Mouse (Mus musculus): ENCODE data around the gene Pkd1. TPM values are rescaled to one million over a fixed set of nuclear protein-coding genes. Genes with fewer than 3 reads are reported as not detected.
A peak's percentile ranks its signal among the peaks of the same experiment; 100 is the strongest.

Pkd1 gene
- total and polyA plus RNA-seq, 3 experiments = 2.8 to 13.4 (median 8.3) TPM

DNA sequence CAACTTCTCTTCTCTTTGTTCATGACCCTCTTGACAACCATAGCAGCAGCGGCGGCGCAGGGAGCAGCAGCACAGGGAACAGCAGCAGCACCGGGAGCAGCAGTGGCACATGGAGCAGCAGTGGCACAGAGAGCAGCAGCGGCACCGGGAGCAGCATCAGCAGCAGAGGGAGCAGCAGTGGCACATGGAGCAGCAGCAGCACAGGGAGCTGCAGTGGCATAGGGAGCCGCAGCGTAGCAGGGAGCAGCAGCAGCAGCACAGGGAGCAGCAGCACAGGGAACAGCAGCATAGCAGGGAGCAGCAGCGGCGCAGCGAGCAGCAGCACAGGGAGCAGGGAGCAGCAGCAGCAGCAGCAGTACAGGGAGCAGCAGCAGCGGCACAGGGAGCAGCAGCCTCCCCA, 5.0 kb upstream of the Pkd1 start:
- Histone ChIP-seq H3K27me3 (replicated peaks) (no peaks in the 10 kb centered on the region), H3K4me1 (ENCODE audit: control insufficient read depth in 1 of 2, insufficient read depth in 2 of 2) (peaks cover 6 to 16% of the 10 kb centered on the region in 2 experiments), H3K4me3 (replicated peaks in 1 of 3; ENCODE audit: low read depth in 2 of 3, low read length in 2 of 3, poor library complexity in 1 of 3) (no peak overlapping the region), H3K27ac (ENCODE audit: insufficient read depth, low read depth) (no peak overlapping the region), H3K9me3 (replicated peaks; ENCODE audit: low read length) (no peaks in the 10 kb centered on the region), H3K4me2 (ENCODE audit: insufficient read depth, low read depth, poor library complexity, severe bottlenecking) (no peak overlapping the region), H3K79me2 (replicated peaks; ENCODE audit: control insufficient read depth, extremely low read depth, insufficient read depth, poor library complexity, severe bottlenecking) (no peaks in the 10 kb centered on the region), H3K36me3 (replicated peaks in 1 of 2; ENCODE audit: control insufficient read depth in 1 of 2, insufficient read depth in 1 of 2, low read length in 1 of 2) (no peaks in the 10 kb centered on the region), H3K9ac (ENCODE audit: insufficient read depth, low read depth) (no peak overlapping the region)
- in situ Hi-C loops (cut with MboI; ENCODE audit: low pct_ligation_motif_present, low pct_unique_long_range_greater_than_20kb, low sequenced_read_pairs) = loop anchor here (5.0 kb wide), 2 partner anchors 33 to 98 kb away; no protein-coding TSS in a partner anchor
- DNase-seq (ENCODE audit: extremely low read depth) = no peak
- TF ChIP-seq RCOR1 (conservative IDR thresholded peaks at IDR 0.05; ENCODE audit: low read depth, low read length) = no peak
- dilution Hi-C loops (cut with MboI; ENCODE audit: extremely low pct_ligation_motif_present, extremely low pct_unique_long_range_greater_than_20kb, low sequenced_read_pairs) = no loop called here

DNA sequence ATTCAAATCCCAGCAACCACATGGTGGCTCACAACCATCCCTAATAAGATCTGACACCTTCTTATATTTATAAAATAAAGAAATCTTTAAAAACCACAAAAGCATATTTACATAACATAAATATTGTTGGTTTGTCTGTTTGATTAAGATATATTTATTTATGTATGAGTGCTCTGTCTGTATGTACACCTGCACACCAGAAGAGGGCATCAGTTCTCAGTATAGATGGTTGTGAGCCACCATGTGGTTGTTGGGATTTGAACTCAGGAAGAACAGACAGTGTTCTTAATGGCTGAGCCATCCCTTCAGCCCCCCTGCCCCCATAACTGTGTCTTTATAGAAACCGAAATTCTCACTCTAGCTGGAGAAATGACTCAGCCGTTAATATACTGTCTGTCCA, 4.4 kb upstream of the Pkd1 start:
- H3K4me3 ChIP-seq (replicated peaks in 1 of 3; ENCODE audit: low read depth in 2 of 3, low read length in 2 of 3, poor library complexity in 1 of 3) = no peak overlapping the region
- in situ Hi-C loops (cut with MboI; ENCODE audit: low pct_ligation_motif_present, low pct_unique_long_range_greater_than_20kb, low sequenced_read_pairs) = loop anchor here (5.0 kb wide), 1 partner anchor 97 kb away; no protein-coding TSS in a partner anchor

DNA sequence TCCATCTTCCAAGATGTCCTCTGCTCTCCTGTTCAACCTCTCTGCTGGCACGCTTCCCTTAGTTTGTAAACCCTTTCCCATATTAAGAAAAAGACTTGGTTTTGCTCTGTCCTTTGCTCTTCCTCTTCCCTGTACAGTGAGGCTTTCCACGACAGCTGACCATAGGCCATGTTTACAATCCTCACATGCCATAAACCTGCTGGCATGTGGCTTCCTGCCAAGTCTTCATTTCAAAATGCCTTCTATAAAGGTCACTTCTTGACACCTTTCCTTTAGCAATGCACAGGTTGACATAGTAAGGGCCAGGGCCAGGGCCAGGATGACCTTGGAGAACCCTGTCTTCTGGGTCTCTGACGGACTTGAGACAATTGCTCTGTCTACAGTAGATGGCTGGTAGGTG, 3.4 kb upstream of the Pkd1 start:
- Histone ChIP-seq H3K4me3 (replicated peaks in 1 of 3; ENCODE audit: low read depth in 2 of 3, low read length in 2 of 3, poor library complexity in 1 of 3) (no peak overlapping the region), H3K9me3 (replicated peaks; ENCODE audit: low read length) (no peaks in the 10 kb centered on the region), H3K36me3 (replicated peaks in 1 of 2; ENCODE audit: control insufficient read depth in 1 of 2, insufficient read depth in 1 of 2, low read length in 1 of 2) (no peaks in the 10 kb centered on the region), H3K4me2 (ENCODE audit: insufficient read depth, low read depth, poor library complexity, severe bottlenecking) (no peak overlapping the region), H3K9ac (ENCODE audit: insufficient read depth, low read depth) (no peak overlapping the region), H3K4me1 (ENCODE audit: control insufficient read depth in 1 of 2, insufficient read depth in 2 of 2) (peaks cover 4 to 14% of the 10 kb centered on the region in 2 experiments; a peak in 3 of 4 replicates), H3K79me2 (replicated peaks; ENCODE audit: control insufficient read depth, extremely low read depth, insufficient read depth, poor library complexity, severe bottlenecking) (no peaks in the 10 kb centered on the region), H3K27ac (ENCODE audit: insufficient read depth, low read depth) (no peak overlapping the region), H3K27me3 (replicated peaks) (no peaks in the 10 kb centered on the region)
- no peak for DNase-seq (ENCODE audit: extremely low read depth)
- TF ChIP-seq ZKSCAN1 (IDR thresholded peaks at IDR 0.05; ENCODE audit: borderline replicate concordance, low read depth, low read length) = no peak
- TF ChIP-seq ELF1 (IDR thresholded peaks at IDR 0.05; ENCODE audit: low read depth, low read length) = no peak
- TF ChIP-seq CHD1 (IDR thresholded peaks at IDR 0.05; ENCODE audit: low read depth, low read length) = no peak
- TF ChIP-seq SIN3A (IDR thresholded peaks at IDR 0.05; ENCODE audit: low read length) = no peak
- no peak for TF ChIP-seq TBP (conservative IDR thresholded peaks at IDR 0.05; ENCODE audit: low read depth, low read length)
- dilution Hi-C loops (cut with MboI; ENCODE audit: extremely low pct_ligation_motif_present, extremely low pct_unique_long_range_greater_than_20kb, low sequenced_read_pairs) = no loop called here
- in situ Hi-C loops (cut with MboI; ENCODE audit: low pct_ligation_motif_present, low pct_unique_long_range_greater_than_20kb, low sequenced_read_pairs) = loop anchor here (5.0 kb wide), 1 partner anchor 96 kb away; no protein-coding TSS in a partner anchor

More for the DNA sequence above, 4.4 kb upstream of the Pkd1 start:
- TF ChIP-seq CHD1 (IDR thresholded peaks at IDR 0.05; ENCODE audit: low read depth, low read length) (no peak), IRF4 (IDR thresholded peaks at IDR 0.05; ENCODE audit: low read depth, low read length) (peak; percentile 60; the same call in 1 of the 2 replicates), CTCF (conservative IDR thresholded peaks at IDR 0.05 in 1 of 2, IDR thresholded peaks at IDR 0.05 in 1 of 2; ENCODE audit: low read depth in 2 of 2, low read length in 2 of 2) (peak in 1 of 2 experiments; percentile 50; a peak in 2 of 4 replicates), USF2 (conservative IDR thresholded peaks at IDR 0.05; ENCODE audit: low read depth, low read length) (no peak), MEF2A (IDR thresholded peaks at IDR 0.05; ENCODE audit: borderline replicate concordance, low read depth, low read length) (0 out of 2 replicates have a peak, but pooled peaks have one; percentile 20), RAD21 (IDR thresholded peaks at IDR 0.05; ENCODE audit: low read depth, low read length) (peak; percentile 1), EP300 (IDR thresholded peaks at IDR 0.05; ENCODE audit: low read length) (no peak), MAX (IDR thresholded peaks at IDR 0.05; ENCODE audit: low read length) (no peak), NRF1 (IDR thresholded peaks at IDR 0.05; ENCODE audit: low read depth, low read length) (no peak)
- Histone ChIP-seq H3K36me3 (replicated peaks in 1 of 2; ENCODE audit: control insufficient read depth in 1 of 2, insufficient read depth in 1 of 2, low read length in 1 of 2) (no peaks in the 10 kb centered on the region), H3K79me2 (replicated peaks; ENCODE audit: control insufficient read depth, extremely low read depth, insufficient read depth, poor library complexity, severe bottlenecking) (no peaks in the 10 kb centered on the region), H3K27ac (ENCODE audit: insufficient read depth, low read depth) (no peak overlapping the region), H3K4me1 (ENCODE audit: control insufficient read depth in 1 of 2, insufficient read depth in 2 of 2) (peaks cover 6 to 14% of the 10 kb centered on the region in 2 experiments), H3K4me2 (ENCODE audit: insufficient read depth, low read depth, poor library complexity, severe bottlenecking) (no peak overlapping the region), H3K27me3 (replicated peaks) (no peaks in the 10 kb centered on the region), H3K9me3 (replicated peaks; ENCODE audit: low read length) (no peaks in the 10 kb centered on the region), H3K9ac (ENCODE audit: insufficient read depth, low read depth) (no peak overlapping the region)
- dilution Hi-C loops (cut with MboI; ENCODE audit: extremely low pct_ligation_motif_present, extremely low pct_unique_long_range_greater_than_20kb, low sequenced_read_pairs) = no loop called here
- no peak for DNase-seq (ENCODE audit: extremely low read depth)
